Mouse (Mus musculus): ENCODE results near the gene Mrfap1. TPM values are rescaled to one million over a fixed set of nuclear protein-coding genes. Genes with fewer than 3 reads are reported as not detected.

Mrfap1 gene
- polyA plus RNA-seq, 1 experiment, result 202 TPM

DNA sequence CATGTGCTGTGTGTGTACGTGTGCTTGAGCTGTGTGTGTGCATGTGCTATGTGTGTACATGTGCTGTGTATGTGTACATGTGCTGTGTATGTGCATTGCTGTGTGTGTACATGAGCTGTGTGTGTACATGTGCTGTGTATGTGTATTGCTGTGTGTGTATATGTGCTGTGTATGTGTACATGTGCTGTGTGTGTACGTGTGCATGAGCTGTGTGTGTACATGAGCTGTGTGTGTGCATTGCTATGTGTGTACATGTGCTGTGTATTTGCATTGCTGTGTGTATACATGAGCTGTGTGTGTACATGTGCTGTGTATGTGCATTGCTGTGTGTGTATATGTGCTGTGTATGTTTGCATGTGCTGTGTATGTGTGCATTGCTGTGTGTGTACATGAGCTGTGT, 17.1 kb downstream of the Mrfap1 start:
- no peak for TF ChIP-seq POLR2A (IDR thresholded peaks at IDR 0.05; ENCODE audit: borderline replicate concordance, extremely low read depth, insufficient read depth, insufficient read length, poor library complexity, severe bottlenecking)
- no peak for TF ChIP-seq CTCF (IDR thresholded peaks at IDR 0.05; ENCODE audit: borderline replicate concordance, extremely low read depth, insufficient read depth, insufficient read length)
- DNase-seq (ENCODE audit: low read depth), result no peak

GRCm38 (mm10) chr5:36778901-36779300, 17.7 kb downstream of the Mrfap1 start:
- no peak for DNase-seq (ENCODE audit: low read depth)
- TF ChIP-seq POLR2A (IDR thresholded peaks at IDR 0.05; ENCODE audit: borderline replicate concordance, extremely low read depth, insufficient read depth, insufficient read length, poor library complexity, severe bottlenecking) (no peak), CTCF (IDR thresholded peaks at IDR 0.05; ENCODE audit: borderline replicate concordance, extremely low read depth, insufficient read depth, insufficient read length) (no peak)

DNA sequence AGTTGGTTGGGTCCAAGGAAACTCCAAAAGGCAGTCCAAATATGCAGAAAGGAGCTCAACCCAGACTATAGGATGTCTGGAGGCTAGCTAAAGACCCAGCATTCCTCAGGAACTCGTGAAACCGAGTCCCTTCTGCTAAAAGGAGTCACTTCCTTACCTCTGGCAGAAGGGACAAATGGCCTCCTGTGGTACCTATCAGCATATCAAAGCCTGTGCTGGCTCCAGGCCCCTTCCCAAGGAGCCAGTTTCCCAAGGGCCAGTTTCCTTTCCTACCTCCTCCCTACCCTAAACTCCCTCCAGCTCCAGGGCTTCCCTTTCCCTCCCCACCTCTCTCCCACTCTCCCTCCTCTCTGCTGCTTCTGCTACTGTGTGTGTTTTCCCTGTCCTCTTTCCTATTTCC, 19.4 kb downstream of the Mrfap1 start:
- DNase-seq (ENCODE audit: low read depth), result no peak
- TF ChIP-seq CTCF (IDR thresholded peaks at IDR 0.05; ENCODE audit: borderline replicate concordance, extremely low read depth, insufficient read depth, insufficient read length) (no peak), POLR2A (IDR thresholded peaks at IDR 0.05; ENCODE audit: borderline replicate concordance, extremely low read depth, insufficient read depth, insufficient read length, poor library complexity, severe bottlenecking) (no peak)

GRCm38 (mm10) chr5:36776021-36776575, 20.5 kb downstream of the Mrfap1 start:
- TF ChIP-seq CTCF (IDR thresholded peaks at IDR 0.05; ENCODE audit: borderline replicate concordance, extremely low read depth, insufficient read depth, insufficient read length) (no peak), POLR2A (IDR thresholded peaks at IDR 0.05; ENCODE audit: borderline replicate concordance, extremely low read depth, insufficient read depth, insufficient read length, poor library complexity, severe bottlenecking) (no peak)
- DNase-seq (ENCODE audit: low read depth), result no peak

GRCm38 (mm10) chr5:36775317-36775716, 21.3 kb downstream of the Mrfap1 start:
- no peak for DNase-seq (ENCODE audit: low read depth)
- TF ChIP-seq POLR2A (IDR thresholded peaks at IDR 0.05; ENCODE audit: borderline replicate concordance, extremely low read depth, insufficient read depth, insufficient read length, poor library complexity, severe bottlenecking) (no peak), CTCF (IDR thresholded peaks at IDR 0.05; ENCODE audit: borderline replicate concordance, extremely low read depth, insufficient read depth, insufficient read length) (no peak)

GRCm38 (mm10) chr5:36772586-36772985, 24.0 kb downstream of the Mrfap1 start:
- TF ChIP-seq CTCF (IDR thresholded peaks at IDR 0.05; ENCODE audit: borderline replicate concordance, extremely low read depth, insufficient read depth, insufficient read length) (no peak), POLR2A (IDR thresholded peaks at IDR 0.05; ENCODE audit: borderline replicate concordance, extremely low read depth, insufficient read depth, insufficient read length, poor library complexity, severe bottlenecking) (no peak)
- peak; percentile 51 for DNase-seq (ENCODE audit: low read depth)

- TF ChIP-seq CTCF (IDR thresholded peaks at IDR 0.05; ENCODE audit: borderline replicate concordance, extremely low read depth, insufficient read depth, insufficient read length) (no peak), POLR2A (IDR thresholded peaks at IDR 0.05; ENCODE audit: borderline replicate concordance, extremely low read depth, insufficient read depth, insufficient read length, poor library complexity, severe bottlenecking) (no peak)
- no peak for DNase-seq (ENCODE audit: low read depth)
Observed at GRCm38 (mm10) chr5:36769603-36770002, 27.0 kb downstream of the Mrfap1 start.

- no peak for TF ChIP-seq POLR2A (IDR thresholded peaks at IDR 0.05; ENCODE audit: borderline replicate concordance, extremely low read depth, insufficient read depth, insufficient read length, poor library complexity, severe bottlenecking)
- TF ChIP-seq CTCF (IDR thresholded peaks at IDR 0.05; ENCODE audit: borderline replicate concordance, extremely low read depth, insufficient read depth, insufficient read length), result no peak
- DNase-seq (ENCODE audit: low read depth), result peak; percentile 72
Observed at GRCm38 (mm10) chr5:36766958-36767703, 29.4 kb downstream of the Mrfap1 start.

DNA sequence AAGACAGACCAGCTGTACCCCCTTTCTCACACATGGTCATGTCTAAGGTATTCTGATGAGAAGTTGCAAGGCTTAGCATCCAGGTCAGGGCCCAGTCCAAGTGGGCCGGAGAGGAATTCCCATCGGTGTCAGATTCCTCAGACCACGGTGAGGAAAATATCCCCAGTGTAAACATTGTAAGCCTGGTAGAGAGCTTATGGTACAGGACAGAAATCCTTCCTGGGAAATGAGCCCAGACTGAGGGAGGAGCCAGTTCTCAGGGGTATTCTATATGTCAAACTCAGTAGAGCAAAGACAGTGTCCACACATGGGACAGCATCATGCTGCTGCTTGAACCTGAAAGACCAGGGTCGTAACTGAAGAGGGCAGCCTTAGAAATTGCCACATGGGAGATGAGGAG, 36.7 kb downstream of the Mrfap1 start:
- no peak for DNase-seq (ENCODE audit: low read depth)
- no peak for TF ChIP-seq POLR2A (IDR thresholded peaks at IDR 0.05; ENCODE audit: borderline replicate concordance, extremely low read depth, insufficient read depth, insufficient read length, poor library complexity, severe bottlenecking)
- no peak for TF ChIP-seq CTCF (IDR thresholded peaks at IDR 0.05; ENCODE audit: borderline replicate concordance, extremely low read depth, insufficient read depth, insufficient read length)

- no peak for DNase-seq (ENCODE audit: low read depth)
- TF ChIP-seq POLR2A (IDR thresholded peaks at IDR 0.05; ENCODE audit: borderline replicate concordance, extremely low read depth, insufficient read depth, insufficient read length, poor library complexity, severe bottlenecking), result no peak
- peak; percentile 33; the same call in 1 of the 2 replicates for TF ChIP-seq CTCF (IDR thresholded peaks at IDR 0.05; ENCODE audit: borderline replicate concordance, extremely low read depth, insufficient read depth, insufficient read length)
Observed at GRCm38 (mm10) chr5:36757033-36757432, 39.5 kb downstream of the Mrfap1 start.

DNA sequence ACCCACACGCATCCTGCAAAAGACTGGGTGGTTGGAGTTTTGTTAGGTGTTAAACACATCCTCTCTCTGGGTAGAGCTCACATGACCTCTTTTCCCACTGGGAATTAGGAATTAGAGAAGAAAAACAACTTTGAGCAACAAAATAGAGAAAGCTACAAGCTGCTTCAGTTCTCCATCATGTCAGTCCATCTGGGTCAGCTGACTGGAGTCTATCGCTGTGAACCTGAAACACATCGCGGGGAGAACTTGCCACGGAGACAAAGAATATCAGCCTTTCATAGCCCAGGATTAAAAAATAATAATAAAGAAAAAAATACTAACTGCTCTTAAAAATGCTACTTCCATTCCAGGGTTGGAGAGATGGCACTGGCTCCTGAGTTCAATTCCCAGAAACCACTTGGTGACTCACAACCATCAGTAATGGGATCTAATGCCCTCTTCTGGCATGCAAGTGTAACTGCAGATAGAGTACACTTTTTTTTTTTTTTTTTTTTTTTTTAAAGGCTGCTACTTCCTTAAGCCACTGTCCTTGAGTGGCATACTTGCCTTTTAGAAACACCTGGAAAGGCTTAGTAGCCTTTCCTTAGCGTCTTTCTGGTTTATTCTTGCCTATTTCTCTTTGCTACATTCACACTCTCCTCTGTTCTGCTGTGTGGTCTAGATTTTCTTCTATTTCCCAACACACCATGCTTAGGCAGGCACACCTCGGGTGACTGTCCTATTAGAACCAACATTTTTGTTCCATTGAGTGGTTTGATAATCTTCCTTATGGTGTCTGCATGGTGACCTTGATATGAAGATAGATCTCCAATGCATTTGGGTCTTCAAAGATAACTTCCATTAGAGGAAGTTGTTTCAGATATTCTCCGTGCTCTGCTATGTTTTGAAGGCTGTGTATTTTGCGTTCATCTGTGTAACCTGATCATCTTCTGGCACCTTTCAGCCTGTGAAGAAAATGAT, 46.2 kb downstream of the Mrfap1 start:
- no peak for TF ChIP-seq POLR2A (IDR thresholded peaks at IDR 0.05; ENCODE audit: borderline replicate concordance, extremely low read depth, insufficient read depth, insufficient read length, poor library complexity, severe bottlenecking)
- peak; percentile 25; the same call in 1 of the 2 replicates for TF ChIP-seq CTCF (IDR thresholded peaks at IDR 0.05; ENCODE audit: borderline replicate concordance, extremely low read depth, insufficient read depth, insufficient read length)
- no peak for DNase-seq (ENCODE audit: low read depth)

Data from brain, embryonic 14.5 days (tissue).